Mouse (Mus musculus) liver, postnatal 0 days (tissue): ENCODE results near the gene Bach2. TPM values are rescaled to one million over a fixed set of nuclear protein-coding genes. Genes with fewer than 3 reads are reported as not detected.

ENCODE experiments used
- ATAC-seq: fragments of 200-750 bp; cut with Nextera tagmentation; 2 replicates; pipeline ENCODE4 v1.8.0; 2017; ENCODE audit warnings: mild to moderate bottlenecking, moderate library complexity
- DNase-seq: peaks from one replicate; pipeline ENCODE4 v3.0.0-alpha.2; 2016
- H3K27ac ChIP-seq: fragments of 300-500 bp; sonication (generic); 2 replicates; pipeline ENCODE4 v1.5.1; 2014; ENCODE audit warnings: antibody characterized with exemption, moderate library complexity, mild to moderate bottlenecking, low read depth
- H3K27me3 ChIP-seq: fragments of 300-500 bp; sonication (generic); 2 replicates; pipeline ENCODE4 v1.6.1; 2014; ENCODE audit warnings: low read length, control low read depth, mixed read lengths; ENCODE audit not compliant: insufficient read depth
- H3K36me3 ChIP-seq: fragments of 300-500 bp; sonication (generic); replicated peaks from 2 replicates; pipeline ENCODE4 v1.6.1; 2014; ENCODE audit warnings: mild to moderate bottlenecking, control low read depth, low read length, moderate library complexity, mixed read lengths; ENCODE audit not compliant: insufficient read depth
- H3K4me1 ChIP-seq: fragments of 300-500 bp; sonication (generic); 2 replicates; pipeline ENCODE4 v1.6.1; 2014; ENCODE audit warnings: antibody characterized with exemption, mild to moderate bottlenecking, control low read depth; ENCODE audit not compliant: insufficient read depth
- H3K4me2 ChIP-seq: fragments of 300-500 bp; sonication (generic); 2 replicates; pipeline ENCODE4 v1.6.1; 2014; ENCODE audit warnings: low read depth, mild to moderate bottlenecking, low read length, moderate library complexity, mixed read lengths
- H3K4me3 ChIP-seq: fragments of 300-500 bp; sonication (generic); 2 replicates; pipeline ENCODE4 v1.5.1; 2014; ENCODE audit warnings: low read depth, low read length
- H3K9ac ChIP-seq: fragments of 300-500 bp; sonication (generic); replicated peaks from 2 replicates; pipeline ENCODE4 v1.6.1; 2014; ENCODE audit warnings: mild to moderate bottlenecking, moderate library complexity
- H3K9me3 ChIP-seq: fragments of 300-500 bp; sonication (generic); 2 replicates; pipeline ENCODE4 v1.6.1; 2016; ENCODE audit warnings: mild to moderate bottlenecking, control low read depth, low read length, mixed read lengths
- CTCF ChIP-seq: sonication (generic); IDR thresholded peaks from 2 replicates; pipeline ENCODE4 v1.5.1; 2016; ENCODE audit warnings: antibody characterized with exemption, low read depth
- EP300 ChIP-seq: IDR thresholded peaks from 2 replicates; pipeline ENCODE4 v1.6.1; 2016; ENCODE audit warnings: antibody characterized with exemption, low read depth, mild to moderate bottlenecking
- WGBS: fragments of 180-500 bp; shearing (Covaris S2); extraction: QIAGEN DNeasy Blood & Tissue Kit; methylation state at CpG from one replicate; pipeline ENCODE4 v1.1.7; 2014; ENCODE audit not compliant: insufficient replicate concordance; 5-methylcytosine and 5-hydroxymethylcytosine counted together
- polyA plus RNA-seq: library from polyadenylated mRNA; unstranded; fragments of >200 nt; fragmentation: Nextera tagmentation; extraction: Ambion mirVana; gene quantifications from 2 replicates; pipeline ENCODE4 v1.2.1, GENCODE M21; 2015

The Bach2 gene
- polyA plus RNA-seq, 1 experiment from 2014 or later: 4.3 TPM

DNA sequence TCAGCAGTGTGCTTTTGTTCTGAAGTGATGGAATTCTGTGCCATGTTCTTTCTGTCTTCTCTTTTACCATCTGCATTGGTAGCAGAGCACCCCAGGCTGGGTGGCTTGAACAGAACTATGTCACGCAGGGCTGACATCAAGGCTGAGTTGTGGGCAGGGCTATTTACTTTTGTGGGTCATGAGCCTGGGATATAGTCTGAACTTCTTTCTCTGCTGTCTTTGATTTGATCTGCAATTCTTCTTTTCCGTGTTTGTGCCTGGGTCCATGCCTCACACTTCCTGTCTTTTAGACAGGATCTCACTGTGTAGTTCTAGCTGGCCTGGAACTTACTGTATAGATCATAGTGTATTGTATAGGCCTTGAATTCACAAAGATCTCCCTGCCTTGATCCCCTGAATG lies 90.0 kb downstream of the Bach2 start:
- H3K4me3 ChIP-seq: no peak overlapping the region
- H3K27ac ChIP-seq: no peak overlapping the region
- H3K4me2 ChIP-seq: no peak overlapping the region
- TF ChIP-seq EP300 (no peak), CTCF (no peak)
- H3K4me1 ChIP-seq: peaks cover 14% of the 10 kb centered on the region; the same call in 1 of the 2 replicates
- H3K36me3 ChIP-seq: no peaks in the 10 kb centered on the region
- DNase-seq (peak; percentile 3), ATAC-seq (no peak)
- H3K9ac ChIP-seq: no peak overlapping the region
- WGBS: 41% methylated on average over 2 of the region's 2 CpGs
- no peaks in the 10 kb centered on the region for H3K27me3 ChIP-seq
- no peaks in the 10 kb centered on the region for H3K9me3 ChIP-seq

DNA sequence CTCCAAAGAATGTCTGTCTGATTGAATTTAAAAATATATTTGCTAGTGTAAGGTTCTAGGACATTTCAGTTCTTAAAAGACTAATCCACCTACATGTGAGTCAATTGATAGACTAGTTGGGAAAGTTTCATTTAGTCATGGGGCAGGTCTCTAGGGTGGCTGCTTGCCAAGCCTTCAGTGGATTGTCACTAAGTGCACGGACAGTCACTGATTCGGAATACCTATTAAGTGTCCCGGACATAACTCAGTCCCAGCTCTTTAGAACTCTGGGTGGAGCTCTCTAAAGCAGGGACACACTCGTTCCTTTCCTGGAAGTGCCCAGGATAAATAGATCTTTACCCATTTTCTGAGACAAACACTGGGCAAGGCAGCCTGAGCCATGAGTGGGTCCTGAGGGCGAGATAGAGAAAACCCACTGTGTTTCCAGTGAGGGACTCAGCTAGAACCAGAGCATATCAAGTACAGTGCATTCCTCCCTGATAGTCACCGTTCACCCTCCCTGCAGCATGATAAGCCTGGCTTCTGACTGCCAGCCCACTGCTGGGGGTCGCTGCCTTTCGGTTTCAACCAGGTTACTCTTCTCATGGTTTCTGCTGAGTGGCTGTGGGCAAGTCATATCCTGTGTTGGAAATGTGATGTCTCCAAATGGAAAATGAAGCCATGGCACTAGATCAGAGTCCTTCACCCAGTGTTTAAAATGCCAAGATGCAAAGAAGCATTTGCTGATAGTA lies 92.1 kb downstream of the Bach2 start:
- Histone ChIP-seq H3K4me1 (peaks cover 18% of the 10 kb centered on the region), H3K27ac (no peak overlapping the region), H3K4me3 (no peak overlapping the region), H3K9ac (no peak overlapping the region), H3K4me2 (peak overlapping the region; percentile 35; the same call in 1 of the 2 replicates), H3K36me3 (no peaks in the 10 kb centered on the region), H3K27me3 (no peaks in the 10 kb centered on the region), H3K9me3 (no peaks in the 10 kb centered on the region)
- ATAC-seq: 0 out of 2 replicates have a peak, but pooled peaks have one; percentile 19
- DNase-seq: no peak
- WGBS: 50% methylated on average over 8 of the region's 8 CpGs
- TF ChIP-seq EP300 (no peak), CTCF (no peak)

DNA sequence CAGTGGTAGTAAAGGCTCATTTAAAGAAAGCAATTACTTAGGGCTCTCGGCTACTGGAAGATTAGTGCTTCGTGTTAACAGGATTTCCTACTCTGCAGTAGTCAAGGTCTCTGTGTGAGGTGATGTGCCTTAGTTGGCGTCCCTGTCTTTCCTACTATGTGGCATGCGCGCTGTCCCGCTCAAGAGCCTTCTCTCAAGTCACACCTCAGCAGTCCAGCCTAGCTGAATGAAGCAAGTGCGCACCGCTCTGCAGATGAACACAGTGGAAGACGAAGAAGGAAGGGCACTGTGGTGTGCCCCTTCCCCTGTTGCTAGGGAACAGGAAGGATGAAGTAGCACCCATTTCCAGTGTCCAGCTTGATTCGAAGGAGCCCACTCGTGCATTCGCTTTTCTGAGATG lies 93.4 kb downstream of the Bach2 start:
- H3K4me3 ChIP-seq: no peak overlapping the region
- 88% methylated on average over 12 of the region's 12 CpGs for WGBS

DNA sequence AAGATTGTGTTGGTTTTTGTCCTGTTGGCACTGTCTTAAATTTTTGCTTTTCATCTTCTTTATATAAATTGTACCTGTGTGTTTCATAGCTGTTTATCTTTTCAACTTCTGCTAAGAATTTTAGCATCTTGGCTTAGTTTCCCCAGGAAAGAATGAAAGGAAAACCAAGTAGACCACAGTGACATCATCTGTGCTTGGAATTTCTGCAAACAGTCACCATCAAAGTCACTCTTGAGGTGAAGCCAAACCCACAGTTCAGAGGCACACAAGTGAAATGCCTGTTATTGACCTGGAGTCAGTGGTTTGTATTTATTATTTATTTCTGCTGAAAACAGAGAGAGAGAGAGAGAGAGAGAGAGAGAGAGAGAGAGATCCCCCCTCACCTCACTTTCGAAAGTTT lies 95.5 kb downstream of the Bach2 start:
- Histone ChIP-seq H3K4me3 (no peak overlapping the region), H3K9ac (no peak overlapping the region), H3K4me2 (no peak overlapping the region), H3K27me3 (no peaks in the 10 kb centered on the region), H3K9me3 (no peaks in the 10 kb centered on the region), H3K27ac (no peak overlapping the region), H3K4me1 (peaks cover 33% of the 10 kb centered on the region), H3K36me3 (no peaks in the 10 kb centered on the region)
- ATAC-seq (no peak), DNase-seq (no peak)
- 88% methylated on average over 1 of the region's 1 CpGs for WGBS
- TF ChIP-seq CTCF: no peak
- no peak for TF ChIP-seq EP300

More for the DNA sequence above, 93.4 kb downstream of the Bach2 start:
- TF ChIP-seq CTCF (no peak), EP300 (no peak)
- Histone ChIP-seq H3K4me1 (peaks cover 28% of the 10 kb centered on the region), H3K4me2 (no peak overlapping the region), H3K27me3 (no peaks in the 10 kb centered on the region), H3K9ac (no peak overlapping the region), H3K36me3 (no peaks in the 10 kb centered on the region), H3K9me3 (no peaks in the 10 kb centered on the region), H3K27ac (no peak overlapping the region)
- no peak for ATAC-seq
- no peak for DNase-seq

DNA sequence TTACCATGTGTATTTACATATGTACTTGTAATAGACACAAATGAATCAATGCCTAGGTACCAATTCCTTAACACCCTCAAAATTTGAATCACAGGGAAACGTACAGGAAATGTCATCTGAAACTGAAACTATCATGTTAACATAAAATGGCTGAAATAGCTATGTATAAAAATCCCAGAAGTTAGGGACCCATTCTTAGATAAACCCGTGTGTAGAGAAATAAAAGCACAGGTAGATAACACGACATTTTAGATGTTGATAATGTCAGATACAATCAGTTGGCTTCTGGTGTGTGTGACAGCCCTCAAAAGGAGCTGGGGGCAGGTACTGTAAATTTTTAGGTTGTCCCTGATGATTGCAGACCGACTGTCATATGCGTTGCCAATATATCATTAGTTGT lies 96.2 kb downstream of the Bach2 start:
- Histone ChIP-seq H3K36me3 (no peaks in the 10 kb centered on the region), H3K27me3 (no peaks in the 10 kb centered on the region), H3K4me2 (no peak overlapping the region), H3K9me3 (no peaks in the 10 kb centered on the region), H3K9ac (no peak overlapping the region), H3K27ac (no peak overlapping the region), H3K4me1 (peaks cover 32% of the 10 kb centered on the region), H3K4me3 (no peak overlapping the region)
- ATAC-seq (no peak), DNase-seq (no peak)
- TF ChIP-seq CTCF (no peak), EP300 (no peak)
- 69% methylated on average over 5 of the region's 5 CpGs for WGBS

DNA sequence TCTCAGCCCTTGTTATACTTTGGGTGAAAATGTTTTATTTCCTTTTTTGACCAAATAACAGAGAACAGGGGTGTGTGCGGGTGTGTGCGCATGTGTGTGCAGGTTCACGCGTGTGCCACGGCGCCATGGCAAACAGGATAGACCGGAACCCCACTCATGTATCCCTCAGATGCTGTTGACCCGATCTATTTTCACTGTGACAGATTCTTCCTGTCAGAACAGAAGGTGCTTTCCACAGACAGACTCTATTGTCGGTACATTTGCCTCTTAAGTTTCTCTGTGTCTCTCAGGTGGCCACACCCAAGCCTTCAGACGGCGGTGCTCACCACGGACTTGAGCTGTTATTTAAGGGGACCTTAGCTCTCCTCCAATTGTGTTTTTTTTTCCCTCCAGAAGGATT lies 97.1 kb downstream of the Bach2 start:
- WGBS: 73% methylated on average over 12 of the region's 12 CpGs
- Histone ChIP-seq H3K4me2 (no peak overlapping the region), H3K9me3 (no peaks in the 10 kb centered on the region), H3K9ac (no peak overlapping the region), H3K27ac (no peak overlapping the region), H3K27me3 (no peaks in the 10 kb centered on the region), H3K36me3 (no peaks in the 10 kb centered on the region), H3K4me3 (no peak overlapping the region), H3K4me1 (peaks cover 27% of the 10 kb centered on the region)
- DNase-seq: no peak
- ATAC-seq: no peak
- TF ChIP-seq EP300 (no peak), CTCF (no peak)
